Mouse (Mus musculus) forebrain, embryonic 11.5 days (tissue): ENCODE measurements at regions not wholly inside any gene's neighbourhood (a gene's known extent, or its start where the extent isn't known, plus 50 kb on each side); places are given as distances from the start of the nearest gene placed in this dataset.

Experiments
- ATAC-seq: fragments of 200-750 bp; cut with Nextera tagmentation; replicated peaks from 2 replicates; pipeline ENCODE4 v1.8.0; 2017; ENCODE audit warnings: moderate TSS enrichment; ENCODE audit not compliant: low FRiP score
- DNase-seq: peaks from one replicate; pipeline ENCODE4 v3.0.0-alpha.2; 2017; ENCODE audit warnings: low spot score
- H3K27ac ChIP-seq: fragments of 300-500 bp; sonication (generic); 2 replicates; pipeline ENCODE4 v1.5.1; 2014; ENCODE audit warnings: low read depth, low read length
- H3K27me3 ChIP-seq: fragments of 300-500 bp; sonication (generic); 2 replicates; pipeline ENCODE4 v1.6.1; 2014; ENCODE audit warnings: mild to moderate bottlenecking, low read length, mixed read lengths; ENCODE audit not compliant: control insufficient read depth, insufficient read depth
- H3K36me3 ChIP-seq: fragments of 300-500 bp; sonication (generic); 2 replicates; pipeline ENCODE4 v1.6.1; 2014; ENCODE audit warnings: mild to moderate bottlenecking, low read length, moderate library complexity, mixed read lengths; ENCODE audit not compliant: control insufficient read depth, insufficient read depth
- H3K4me1 ChIP-seq: fragments of 300-500 bp; sonication (generic); replicated peaks from 2 replicates; pipeline ENCODE4 v1.6.1; 2014; ENCODE audit warnings: low read length, mixed read lengths; ENCODE audit not compliant: control insufficient read depth, insufficient read depth
- H3K4me2 ChIP-seq: fragments of 300-500 bp; sonication (generic); 2 replicates; pipeline ENCODE4 v1.6.1; 2014; ENCODE audit warnings: low read depth, mild to moderate bottlenecking, low read length, moderate library complexity, mixed read lengths; ENCODE audit not compliant: severe bottlenecking
- H3K4me3 ChIP-seq: fragments of 300-500 bp; sonication (generic); 2 replicates; pipeline ENCODE4 v1.5.1; 2014; ENCODE audit warnings: low read depth, low read length
- H3K9ac ChIP-seq: fragments of 300-500 bp; sonication (generic); 2 replicates; pipeline ENCODE4 v1.6.1; 2014; ENCODE audit warnings: low read length
- H3K9me3 ChIP-seq: fragments of 300-500 bp; sonication (generic); 2 replicates; pipeline ENCODE4 v1.6.1; 2016; ENCODE audit warnings: low read length, mixed read lengths; ENCODE audit not compliant: control insufficient read depth
- WGBS: fragments of 180-500 bp; shearing (Covaris S2); extraction: QIAGEN DNeasy Blood & Tissue Kit; methylation state at CpG from one replicate; pipeline ENCODE4 v1.1.7; 2014; 5-methylcytosine and 5-hydroxymethylcytosine counted together

DNA sequence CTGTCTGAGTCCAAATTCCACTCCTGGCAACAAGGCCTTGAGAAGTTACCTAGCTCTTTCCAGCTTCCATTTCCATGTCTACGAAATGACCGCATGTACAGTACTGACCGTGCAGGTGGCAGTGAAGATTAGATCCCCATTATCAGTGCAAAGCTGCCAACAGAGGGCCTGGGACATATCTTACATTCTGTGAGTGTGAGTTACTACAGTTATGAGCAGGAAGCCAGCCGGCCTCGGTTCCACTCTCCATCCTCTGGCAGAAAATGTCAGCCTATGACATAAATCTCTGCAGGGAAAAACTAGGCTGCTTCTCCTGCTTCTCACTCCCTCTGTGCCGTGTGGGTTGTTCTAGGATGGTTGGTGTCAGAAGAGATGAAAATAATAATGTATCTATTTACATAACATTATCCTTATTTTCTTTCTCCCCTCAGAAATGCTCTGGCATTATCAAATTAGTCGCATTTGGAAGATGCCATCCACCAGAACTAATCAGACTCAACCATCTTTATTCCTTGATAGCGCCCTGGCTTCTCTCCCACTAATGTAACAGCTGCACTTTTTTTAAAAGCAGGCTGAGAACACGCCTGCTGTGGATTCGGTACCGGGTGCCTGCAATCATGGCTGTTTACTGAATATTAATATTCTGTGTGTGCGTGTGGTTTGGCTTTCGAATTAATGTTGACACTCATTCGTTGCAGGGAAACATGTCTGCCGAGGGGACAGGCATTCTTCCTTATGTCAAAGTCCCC lies 77.5 kb downstream of the Dyrk2 start:
- no peaks in the 10 kb centered on the region for H3K36me3 ChIP-seq
- H3K27me3 ChIP-seq: no peaks in the 10 kb centered on the region
- DNase-seq: no peak
- no peak overlapping the region for H3K27ac ChIP-seq
- WGBS: 89% methylated on average over 15 of the region's 15 CpGs
- no peak overlapping the region for H3K9ac ChIP-seq
- no peak overlapping the region for H3K4me2 ChIP-seq
- H3K4me3 ChIP-seq: no peak overlapping the region
- no peaks in the 10 kb centered on the region for H3K9me3 ChIP-seq
- H3K4me1 ChIP-seq: no peaks in the 10 kb centered on the region
- no peak for ATAC-seq

DNA sequence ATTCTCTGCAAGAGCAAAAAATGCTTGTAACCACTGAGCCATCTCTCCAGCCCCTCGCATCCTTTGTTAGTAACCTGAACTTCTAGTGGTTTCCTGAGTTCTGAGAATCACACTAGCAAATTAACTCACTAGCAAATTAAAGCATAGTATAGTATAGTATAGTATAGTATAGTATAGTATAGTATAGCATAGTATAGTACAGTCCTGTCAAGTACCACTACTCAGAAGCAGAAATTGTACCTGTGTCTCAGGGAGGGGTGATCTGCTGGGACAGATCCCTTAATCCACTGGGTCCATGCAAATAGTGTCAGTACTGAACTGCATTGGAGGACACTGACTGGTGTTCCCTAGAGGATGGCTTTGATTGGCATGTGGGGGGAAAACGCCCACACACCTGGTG lies 76.2 kb downstream of the Dyrk2 start:
- Histone ChIP-seq H3K27ac (no peak overlapping the region), H3K9me3 (no peaks in the 10 kb centered on the region), H3K27me3 (no peaks in the 10 kb centered on the region), H3K9ac (no peak overlapping the region), H3K4me1 (no peaks in the 10 kb centered on the region), H3K4me3 (no peak overlapping the region), H3K36me3 (no peaks in the 10 kb centered on the region), H3K4me2 (no peak overlapping the region)
- WGBS: 85% methylated on average over 2 of the region's 2 CpGs
- ATAC-seq (no peak), DNase-seq (no peak)

DNA sequence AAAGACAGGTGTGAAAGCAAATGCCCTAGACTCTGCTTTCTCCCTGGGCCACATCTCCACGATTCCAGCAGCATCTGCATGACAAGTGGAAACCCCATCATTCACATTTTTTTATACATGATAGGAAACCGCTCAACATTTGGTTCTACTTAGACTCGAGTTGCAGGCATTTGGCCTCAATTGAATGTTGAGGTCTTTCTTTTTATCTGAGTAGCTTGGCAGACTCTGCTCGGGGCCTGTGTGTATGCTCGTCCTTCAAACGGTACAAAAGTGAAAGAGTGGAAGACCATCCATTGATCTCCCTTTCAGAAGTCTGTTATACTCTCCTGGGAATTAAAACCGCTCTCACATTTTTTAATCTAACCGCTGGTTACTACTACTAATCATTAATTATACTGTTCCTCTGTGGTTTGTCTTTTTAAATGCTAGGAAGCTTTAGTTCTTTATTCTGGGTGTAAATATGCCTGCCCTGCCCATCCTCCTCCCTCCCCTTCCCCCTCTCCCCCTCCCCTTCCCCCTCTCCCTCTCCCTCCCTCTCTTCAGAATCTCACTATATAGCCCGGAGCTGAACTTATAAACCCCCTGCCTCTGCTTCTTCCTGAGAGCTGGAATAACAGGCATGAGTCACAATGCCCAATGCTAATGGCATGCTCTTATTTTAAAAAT lies 75.5 kb downstream of the Dyrk2 start:
- DNase-seq: no peak
- Histone ChIP-seq H3K36me3 (no peaks in the 10 kb centered on the region), H3K4me3 (no peak overlapping the region), H3K4me2 (no peak overlapping the region), H3K9me3 (no peaks in the 10 kb centered on the region), H3K27ac (no peak overlapping the region), H3K9ac (no peak overlapping the region), H3K4me1 (no peaks in the 10 kb centered on the region), H3K27me3 (no peaks in the 10 kb centered on the region)
- no peak for ATAC-seq
- 59% methylated on average over 9 of the region's 9 CpGs for WGBS

DNA sequence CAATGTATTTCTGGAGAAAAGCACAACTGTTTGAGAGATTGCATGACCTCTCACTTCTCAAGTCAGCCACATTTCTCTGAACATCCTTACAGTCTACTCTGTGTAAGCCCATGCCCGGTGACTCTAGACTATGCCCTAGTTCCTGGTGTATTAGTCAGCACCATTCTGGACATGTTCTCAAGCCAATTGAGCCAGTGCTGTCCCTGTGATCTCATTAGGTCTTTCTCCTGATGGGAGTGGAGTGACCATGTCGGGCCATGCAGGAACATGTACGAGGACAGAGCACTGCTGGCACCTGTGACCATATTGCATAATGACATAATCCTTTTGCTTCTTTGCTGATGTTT lies 75.0 kb downstream of the Dyrk2 start:
- no peak overlapping the region for H3K9ac ChIP-seq

DNA sequence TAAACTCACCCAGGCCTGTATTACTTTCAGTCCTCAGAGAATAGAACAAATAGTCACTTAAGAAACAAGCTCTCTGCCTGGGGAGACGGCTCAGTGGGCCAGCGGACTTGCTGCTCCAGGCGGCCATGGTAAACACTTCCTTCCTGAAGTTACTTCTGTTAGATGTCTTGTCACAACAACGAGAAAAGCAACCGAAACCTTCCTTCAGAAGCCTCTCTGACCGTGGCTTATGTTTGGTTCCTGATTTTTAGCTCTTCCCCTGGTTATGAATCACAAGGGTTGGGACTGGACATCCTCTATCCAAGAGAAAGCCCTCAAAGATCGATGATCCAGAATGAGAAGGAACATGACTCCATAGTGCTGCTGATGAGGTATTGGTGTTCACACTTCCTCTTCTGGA lies 73.5 kb downstream of the Dyrk2 start:
- no peak overlapping the region for H3K9ac ChIP-seq
- no peaks in the 10 kb centered on the region for H3K36me3 ChIP-seq
- no peaks in the 10 kb centered on the region for H3K4me1 ChIP-seq
- DNase-seq (no peak), ATAC-seq (no peak)
- no peak overlapping the region for H3K4me2 ChIP-seq
- H3K27ac ChIP-seq: no peak overlapping the region
- WGBS: 90% methylated on average over 7 of the region's 7 CpGs
- no peaks in the 10 kb centered on the region for H3K27me3 ChIP-seq
- no peak overlapping the region for H3K4me3 ChIP-seq
- H3K9me3 ChIP-seq: no peaks in the 10 kb centered on the region

More for the DNA sequence above, 75.0 kb downstream of the Dyrk2 start:
- Histone ChIP-seq H3K4me2 (no peak overlapping the region), H3K27ac (no peak overlapping the region), H3K9me3 (no peaks in the 10 kb centered on the region), H3K4me3 (no peak overlapping the region), H3K27me3 (no peaks in the 10 kb centered on the region), H3K4me1 (no peaks in the 10 kb centered on the region), H3K36me3 (no peaks in the 10 kb centered on the region)
- WGBS: 85% methylated on average over 3 of the region's 3 CpGs
- no peak for ATAC-seq
- DNase-seq: no peak

DNA sequence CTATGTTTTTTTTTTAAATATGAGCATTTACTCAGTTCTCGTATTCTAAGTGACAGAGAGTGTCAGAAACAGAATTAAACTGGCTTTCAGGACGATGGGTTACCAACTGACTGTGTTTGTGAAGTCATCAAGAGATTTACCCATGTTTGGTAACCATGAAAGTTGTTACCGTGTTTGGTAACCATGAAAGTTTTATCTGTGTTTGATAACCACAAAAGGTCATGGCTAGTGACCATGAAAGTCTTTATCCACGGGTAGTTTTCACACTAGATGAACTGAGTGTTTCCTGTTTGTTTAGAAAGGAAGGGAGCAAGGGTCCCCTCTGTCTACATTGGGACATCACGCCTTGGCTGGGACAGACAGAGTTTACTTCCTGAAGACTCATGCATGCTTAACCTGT lies 72.8 kb downstream of the Dyrk2 start:
- no peaks in the 10 kb centered on the region for H3K9me3 ChIP-seq
- H3K36me3 ChIP-seq: no peaks in the 10 kb centered on the region
- no peaks in the 10 kb centered on the region for H3K27me3 ChIP-seq
- H3K9ac ChIP-seq: no peak overlapping the region
- no peak for ATAC-seq
- 82% methylated on average over 5 of the region's 5 CpGs for WGBS
- no peak overlapping the region for H3K27ac ChIP-seq
- no peak overlapping the region for H3K4me3 ChIP-seq
- no peak for DNase-seq
- no peak overlapping the region for H3K4me2 ChIP-seq
- H3K4me1 ChIP-seq: no peaks in the 10 kb centered on the region

DNA sequence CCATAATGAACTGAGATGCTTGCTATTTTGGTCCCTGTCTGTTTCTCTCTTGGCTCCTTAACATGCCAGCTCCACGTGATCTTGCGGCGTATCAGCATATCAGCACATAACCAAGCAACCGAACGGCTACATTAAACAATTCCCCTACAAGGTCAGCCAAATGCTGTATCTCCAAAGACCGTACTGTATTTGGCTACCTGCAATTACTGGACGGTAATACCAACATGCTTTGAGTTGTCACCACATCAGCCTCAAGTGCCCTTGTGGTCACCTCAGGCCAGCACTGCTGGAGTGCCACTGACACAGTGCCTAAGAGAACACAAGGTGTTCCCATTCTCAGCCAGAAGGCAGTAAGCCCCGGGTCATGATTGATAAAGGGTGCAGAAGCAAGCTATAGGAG lies 70.2 kb downstream of the Dyrk2 start:
- Histone ChIP-seq H3K27me3 (no peaks in the 10 kb centered on the region), H3K4me1 (no peaks in the 10 kb centered on the region), H3K27ac (no peak overlapping the region), H3K36me3 (no peaks in the 10 kb centered on the region), H3K9ac (no peak overlapping the region), H3K4me2 (no peak overlapping the region), H3K9me3 (no peaks in the 10 kb centered on the region), H3K4me3 (no peak overlapping the region)
- ATAC-seq: no peak
- whole genome bisulfite sequencing: 94% methylated on average over 8 of the region's 8 CpGs
- DNase-seq: no peak

DNA sequence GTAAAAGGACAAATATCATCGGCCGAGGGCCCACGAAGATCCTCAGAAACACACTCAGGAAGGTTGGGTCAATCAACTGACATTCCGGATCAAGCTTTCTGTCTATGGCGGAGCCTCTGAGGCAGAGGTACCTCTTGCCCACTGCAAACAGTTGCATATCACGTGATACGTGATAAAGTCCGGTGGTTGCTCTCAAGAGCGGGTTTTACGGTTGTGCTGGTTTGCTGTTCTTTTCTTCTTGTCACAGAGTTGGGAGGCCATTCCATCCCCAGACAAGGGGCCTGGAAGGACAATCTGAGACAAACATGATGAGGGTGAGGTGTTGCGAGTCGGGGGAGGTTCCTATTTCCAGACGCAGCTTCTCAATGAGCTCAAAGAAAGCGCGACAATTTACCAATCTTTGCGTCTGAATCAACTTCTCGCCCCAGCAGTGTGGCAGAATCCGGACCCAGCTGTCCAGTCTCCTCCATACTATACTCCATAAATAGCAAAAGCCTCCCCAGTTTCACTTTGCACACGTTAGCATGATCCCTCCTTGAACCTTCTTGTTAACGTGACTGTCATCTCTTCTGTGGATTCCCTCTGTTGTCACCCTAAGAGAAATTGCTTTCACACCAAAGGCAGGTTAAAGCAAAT lies 66.0 kb downstream of the Dyrk2 start:
- DNase-seq (no peak), ATAC-seq (no peak)
- H3K9me3 ChIP-seq: no peaks in the 10 kb centered on the region
- H3K36me3 ChIP-seq: no peaks in the 10 kb centered on the region
- no peaks in the 10 kb centered on the region for H3K27me3 ChIP-seq
- no peak overlapping the region for H3K9ac ChIP-seq
- WGBS: 93% methylated on average over 20 of the region's 20 CpGs
- H3K4me3 ChIP-seq: no peak overlapping the region
- no peak overlapping the region for H3K27ac ChIP-seq
- H3K4me1 ChIP-seq: no peaks in the 10 kb centered on the region
- no peak overlapping the region for H3K4me2 ChIP-seq

DNA sequence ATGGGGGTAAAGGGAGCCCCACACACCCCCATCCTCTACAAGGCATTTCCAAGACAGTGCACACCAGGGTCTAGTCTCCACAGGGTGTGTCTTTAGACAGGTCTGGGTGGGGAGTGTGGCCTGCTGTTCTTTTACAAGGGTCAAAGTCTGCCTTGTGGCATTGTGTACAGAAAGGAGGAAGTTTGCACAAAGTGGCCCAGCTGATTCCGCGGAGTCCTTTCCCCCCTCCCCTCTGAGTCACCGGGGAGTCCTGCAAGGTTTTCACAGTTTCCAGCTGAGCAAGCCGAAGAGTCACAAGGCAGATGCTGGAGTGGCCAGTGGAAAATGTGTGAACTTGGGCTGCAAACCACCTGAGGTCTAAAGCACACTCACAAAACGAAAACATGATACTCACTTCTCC lies 65.4 kb downstream of the Dyrk2 start:
- Histone ChIP-seq H3K4me3 (no peak overlapping the region), H3K4me2 (no peak overlapping the region), H3K36me3 (no peaks in the 10 kb centered on the region), H3K4me1 (no peaks in the 10 kb centered on the region), H3K9ac (no peak overlapping the region), H3K9me3 (no peaks in the 10 kb centered on the region), H3K27ac (no peak overlapping the region), H3K27me3 (no peaks in the 10 kb centered on the region)
- WGBS: 67% methylated on average over 5 of the region's 5 CpGs
- ATAC-seq: no peak
- no peak for DNase-seq
